Mouse (Mus musculus) liver, postnatal 0 days (tissue): ENCODE results near the gene Ppp1r12a. TPM values are rescaled to one million over a fixed set of nuclear protein-coding genes. Genes with fewer than 3 reads are reported as not detected.

ENCODE experiments used
- ATAC-seq: fragments of 200-750 bp; cut with Nextera tagmentation; 2 replicates; pipeline ENCODE4 v1.8.0; 2017; ENCODE audit warnings: mild to moderate bottlenecking, moderate library complexity
- DNase-seq: peaks from one replicate; pipeline ENCODE4 v3.0.0-alpha.2; 2016
- H3K27ac ChIP-seq: fragments of 300-500 bp; sonication (generic); 2 replicates; pipeline ENCODE4 v1.5.1; 2014; ENCODE audit warnings: antibody characterized with exemption, moderate library complexity, mild to moderate bottlenecking, low read depth
- H3K27me3 ChIP-seq: fragments of 300-500 bp; sonication (generic); 2 replicates; pipeline ENCODE4 v1.6.1; 2014; ENCODE audit warnings: low read length, control low read depth, mixed read lengths; ENCODE audit not compliant: insufficient read depth
- H3K36me3 ChIP-seq: fragments of 300-500 bp; sonication (generic); replicated peaks from 2 replicates; pipeline ENCODE4 v1.6.1; 2014; ENCODE audit warnings: mild to moderate bottlenecking, control low read depth, low read length, moderate library complexity, mixed read lengths; ENCODE audit not compliant: insufficient read depth
- H3K4me1 ChIP-seq: fragments of 300-500 bp; sonication (generic); 2 replicates; pipeline ENCODE4 v1.6.1; 2014; ENCODE audit warnings: antibody characterized with exemption, mild to moderate bottlenecking, control low read depth; ENCODE audit not compliant: insufficient read depth
- H3K4me2 ChIP-seq: fragments of 300-500 bp; sonication (generic); 2 replicates; pipeline ENCODE4 v1.6.1; 2014; ENCODE audit warnings: low read depth, mild to moderate bottlenecking, low read length, moderate library complexity, mixed read lengths
- H3K4me3 ChIP-seq: fragments of 300-500 bp; sonication (generic); 2 replicates; pipeline ENCODE4 v1.5.1; 2014; ENCODE audit warnings: low read depth, low read length
- H3K9ac ChIP-seq: fragments of 300-500 bp; sonication (generic); replicated peaks from 2 replicates; pipeline ENCODE4 v1.6.1; 2014; ENCODE audit warnings: mild to moderate bottlenecking, moderate library complexity
- H3K9me3 ChIP-seq: fragments of 300-500 bp; sonication (generic); 2 replicates; pipeline ENCODE4 v1.6.1; 2016; ENCODE audit warnings: mild to moderate bottlenecking, control low read depth, low read length, mixed read lengths
- CTCF ChIP-seq: sonication (generic); IDR thresholded peaks from 2 replicates; pipeline ENCODE4 v1.5.1; 2016; ENCODE audit warnings: antibody characterized with exemption, low read depth
- EP300 ChIP-seq: IDR thresholded peaks from 2 replicates; pipeline ENCODE4 v1.6.1; 2016; ENCODE audit warnings: antibody characterized with exemption, low read depth, mild to moderate bottlenecking
- WGBS: fragments of 180-500 bp; shearing (Covaris S2); extraction: QIAGEN DNeasy Blood & Tissue Kit; methylation state at CpG from one replicate; pipeline ENCODE4 v1.1.7; 2014; ENCODE audit not compliant: insufficient replicate concordance; 5-methylcytosine and 5-hydroxymethylcytosine counted together
- polyA plus RNA-seq: library from polyadenylated mRNA; unstranded; fragments of >200 nt; fragmentation: Nextera tagmentation; extraction: Ambion mirVana; gene quantifications from 2 replicates; pipeline ENCODE4 v1.2.1, GENCODE M21; 2015

Ppp1r12a gene
- polyA plus RNA-seq, 1 experiment from 2014 or later: 25.3 TPM

DNA sequence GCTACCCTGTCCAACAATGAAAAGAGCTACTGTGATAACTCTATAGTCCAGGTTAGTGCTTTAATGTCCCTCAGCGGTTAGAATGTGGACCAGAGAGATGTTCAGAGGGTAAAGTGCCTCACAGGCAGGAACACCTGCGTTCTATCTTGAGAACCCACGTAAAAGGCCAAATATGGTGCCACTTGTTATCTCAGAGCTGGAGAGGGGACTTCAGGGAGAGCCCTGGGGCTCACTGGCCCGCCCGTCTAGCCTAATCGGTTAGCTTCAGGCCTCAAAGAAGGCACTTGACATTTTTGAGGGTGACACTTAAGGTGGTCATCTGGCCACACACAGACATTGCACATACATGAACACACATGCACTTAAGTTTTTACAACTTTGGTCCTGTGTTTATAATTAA lies 120.4 kb downstream of the Ppp1r12a start:
- ATAC-seq: no peak
- Histone ChIP-seq H3K4me3 (no peak overlapping the region), H3K4me2 (no peak overlapping the region), H3K36me3 (peaks cover 22% of the 10 kb centered on the region), H3K27me3 (no peaks in the 10 kb centered on the region), H3K9ac (no peak overlapping the region), H3K4me1 (no peaks in the 10 kb centered on the region), H3K9me3 (no peaks in the 10 kb centered on the region), H3K27ac (no peak overlapping the region)
- TF ChIP-seq CTCF: no peak
- no peak for TF ChIP-seq EP300
- 80% methylated on average over 6 of the region's 6 CpGs for WGBS
- no peak for DNase-seq

GRCm38 (mm10) chr10:108283418-108283817 lies 121.4 kb downstream of the Ppp1r12a start:
- H3K27ac ChIP-seq: no peak overlapping the region
- H3K36me3 ChIP-seq: peaks cover 12% of the 10 kb centered on the region; the same call in 1 of the 2 replicates
- DNase-seq: no peak
- no peak for TF ChIP-seq CTCF
- TF ChIP-seq EP300: no peak
- no peaks in the 10 kb centered on the region for H3K27me3 ChIP-seq
- H3K9me3 ChIP-seq: no peaks in the 10 kb centered on the region
- no peak overlapping the region for H3K4me2 ChIP-seq
- H3K9ac ChIP-seq: no peak overlapping the region
- no peaks in the 10 kb centered on the region for H3K4me1 ChIP-seq
- ATAC-seq: no peak
- no peak overlapping the region for H3K4me3 ChIP-seq
- 86% methylated on average over 2 of the region's 2 CpGs for WGBS

DNA sequence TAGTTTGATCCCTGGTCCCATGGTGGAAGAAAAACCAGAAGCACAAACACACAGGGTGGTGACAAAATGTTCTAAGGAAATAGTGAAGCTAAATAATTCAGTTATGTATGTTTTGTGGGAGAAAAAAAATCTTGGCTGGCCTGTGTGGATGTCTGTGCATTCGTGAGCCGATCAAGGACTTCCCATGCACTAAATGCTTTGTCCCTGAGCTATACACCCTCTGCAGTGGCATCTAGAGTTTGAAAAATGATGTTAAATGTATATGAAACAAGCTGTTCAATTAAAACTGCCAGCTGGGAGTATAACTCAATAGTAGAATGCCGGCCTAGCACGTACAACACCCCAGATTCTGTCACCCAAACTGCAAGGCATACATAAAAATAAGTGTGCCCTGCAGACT lies 121.8 kb downstream of the Ppp1r12a start:
- no peak for ATAC-seq
- no peak overlapping the region for H3K27ac ChIP-seq

DNA sequence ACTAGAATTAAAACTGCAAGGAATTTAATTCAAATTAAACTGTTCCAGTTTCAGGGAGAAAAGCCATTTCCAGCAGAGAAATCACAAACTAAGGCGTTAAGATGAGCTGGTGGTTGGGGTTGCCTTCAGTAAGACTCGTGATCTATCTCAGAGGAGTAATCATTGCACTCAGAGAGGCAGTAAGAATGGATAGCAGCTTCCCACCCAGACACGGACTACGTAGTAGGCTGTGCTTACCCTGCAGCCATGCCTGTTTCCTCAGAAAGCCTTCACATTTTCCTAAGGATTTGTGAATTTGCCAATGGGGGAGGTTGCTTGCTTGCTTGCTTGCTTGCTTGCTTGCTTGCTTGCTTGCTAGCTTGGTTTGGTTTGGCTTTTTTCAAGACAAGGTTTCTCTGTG lies 122.5 kb downstream of the Ppp1r12a start:
- Histone ChIP-seq H3K9ac (no peak overlapping the region), H3K4me2 (no peak overlapping the region), H3K27ac (no peak overlapping the region), H3K36me3 (peaks cover 12% of the 10 kb centered on the region; the same call in 1 of the 2 replicates), H3K4me3 (no peak overlapping the region), H3K9me3 (no peaks in the 10 kb centered on the region), H3K27me3 (no peaks in the 10 kb centered on the region), H3K4me1 (no peaks in the 10 kb centered on the region)
- DNase-seq (no peak), ATAC-seq (no peak)
- 80% methylated on average over 4 of the region's 4 CpGs for WGBS
- TF ChIP-seq EP300: no peak
- no peak for TF ChIP-seq CTCF

More for the DNA sequence above, 121.8 kb downstream of the Ppp1r12a start:
- WGBS: 94% methylated on average over 4 of the region's 4 CpGs
- Histone ChIP-seq H3K36me3 (peaks cover 12% of the 10 kb centered on the region; the same call in 1 of the 2 replicates), H3K27me3 (no peaks in the 10 kb centered on the region), H3K9ac (no peak overlapping the region), H3K9me3 (no peaks in the 10 kb centered on the region), H3K4me3 (no peak overlapping the region), H3K4me1 (no peaks in the 10 kb centered on the region), H3K4me2 (no peak overlapping the region)
- no peak for DNase-seq
- no peak for TF ChIP-seq CTCF
- no peak for TF ChIP-seq EP300

DNA sequence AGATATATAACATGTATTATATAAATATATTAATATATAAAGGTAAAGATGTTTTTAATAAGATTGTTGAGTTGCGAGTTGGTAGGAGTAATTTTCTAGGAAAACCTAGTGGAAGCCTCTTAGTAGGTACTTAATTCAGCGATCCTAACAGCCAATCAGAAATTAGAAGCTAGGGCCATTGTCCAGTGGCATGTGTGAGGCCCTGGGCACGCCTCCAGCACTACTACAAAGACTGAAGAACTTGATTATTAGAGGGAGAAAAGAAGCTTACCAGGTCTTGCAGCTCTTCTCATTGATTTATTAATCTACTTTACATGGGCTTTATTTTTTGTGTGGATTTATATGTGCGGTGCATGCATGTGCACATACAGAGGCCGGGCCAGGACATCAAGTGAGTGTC lies 123.0 kb downstream of the Ppp1r12a start:
- 86% methylated on average over 5 of the region's 5 CpGs for WGBS
- no peak overlapping the region for H3K27ac ChIP-seq
- no peak for TF ChIP-seq CTCF
- TF ChIP-seq EP300: no peak

GRCm38 (mm10) chr10:108286658-108287437 lies 124.9 kb downstream of the Ppp1r12a start:
- H3K4me2 ChIP-seq: no peak overlapping the region
- no peaks in the 10 kb centered on the region for H3K9me3 ChIP-seq
- no peak overlapping the region for H3K4me3 ChIP-seq
- H3K9ac ChIP-seq: no peak overlapping the region
- 77% methylated on average over 11 of the region's 11 CpGs for WGBS
- ATAC-seq: no peak
- no peaks in the 10 kb centered on the region for H3K4me1 ChIP-seq
- H3K27ac ChIP-seq: no peak overlapping the region
- DNase-seq: no peak
- no peaks in the 10 kb centered on the region for H3K36me3 ChIP-seq
- no peaks in the 10 kb centered on the region for H3K27me3 ChIP-seq
- no peak for TF ChIP-seq EP300
- TF ChIP-seq CTCF: no peak

More for the DNA sequence above, 123.0 kb downstream of the Ppp1r12a start:
- H3K9ac ChIP-seq: no peak overlapping the region
- no peaks in the 10 kb centered on the region for H3K9me3 ChIP-seq
- H3K4me1 ChIP-seq: no peaks in the 10 kb centered on the region
- ATAC-seq (no peak), DNase-seq (no peak)
- H3K4me3 ChIP-seq: no peak overlapping the region
- H3K36me3 ChIP-seq: peaks cover 8% of the 10 kb centered on the region; the same call in 1 of the 2 replicates
- H3K27me3 ChIP-seq: no peaks in the 10 kb centered on the region
- no peak overlapping the region for H3K4me2 ChIP-seq
